Mouse (Mus musculus): ENCODE data around the gene Prpf40b. TPM values are rescaled to one million over a fixed set of nuclear protein-coding genes. Genes with fewer than 3 reads are reported as not detected.

Gene Prpf40b
- total RNA-seq, 2 experiments from 2014 or later = 125 to 132 TPM

DNA sequence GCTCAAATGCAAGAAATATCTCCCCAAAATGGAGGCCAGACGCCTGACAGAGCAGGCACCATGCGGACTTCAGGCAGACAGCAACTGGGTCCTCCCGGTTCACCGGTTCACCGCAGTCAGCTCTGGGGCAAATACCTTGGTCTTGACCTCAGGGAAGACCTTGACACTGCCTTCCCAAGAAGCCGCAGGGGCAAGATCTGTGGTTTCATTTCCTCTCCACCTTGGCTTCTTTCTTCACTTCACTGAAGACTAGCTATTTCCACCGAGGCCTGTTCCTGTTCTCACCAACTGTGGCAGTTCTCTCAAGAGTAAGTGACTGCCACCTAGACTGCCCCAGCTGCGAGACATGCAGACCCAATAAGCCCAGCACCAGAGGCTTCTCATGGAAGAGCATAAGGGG is 70.0 kb downstream of the Prpf40b start:
- DNase-seq = no peak
- intact Hi-C loops (cut with DNase I) = no loop called here

Other genes with a start within 250 kb of the Prpf40b start
- 1 to 10 TPM; 4.0 to 5.2 TPM for gene Prph, start 239.9 kb upstream of the Prpf40b start, total RNA-seq (2021)
- 1 to 10 TPM; 4.7 to 5.8 TPM for gene Troap, start 220.5 kb upstream of the Prpf40b start, total RNA-seq (2021)
- gene C1ql4, start 207.3 kb upstream of the Prpf40b start, total RNA-seq (2021) = not detected
- gene Dnajc22, start 201.9 kb upstream of the Prpf40b start, total RNA-seq (2021) = under 1 TPM in 1 of 2 experiments, not detected in 1; 0.30 TPM
- 10 to 100 TPM; 39.7 to 46.0 TPM for gene Spats2, start 169.2 kb upstream of the Prpf40b start, total RNA-seq (2021)
- gene Kcnh3, start 70.2 kb upstream of the Prpf40b start, total RNA-seq (2021) = 10 to 100 TPM; 66.6 to 67.3 TPM
- gene Mcrs1, start 43.1 kb upstream of the Prpf40b start, total RNA-seq (2021) = 100 to 1,000 TPM; 136 to 139 TPM
- gene Fam186b, start 801 bp downstream of the Prpf40b start, total RNA-seq (2021) = 1 to 10 TPM in 1 of 2 experiments, under 1 TPM in 1; 0.64 to 1.3 TPM
- gene Fmnl3, start 75.4 kb downstream of the Prpf40b start, total RNA-seq (2021) = 10 to 100 TPM; 23.2 to 24.0 TPM
- 100 to 1,000 TPM; 238 to 247 TPM for gene Tmbim6, start 97.8 kb downstream of the Prpf40b start, total RNA-seq (2021)
- 10 to 100 TPM; 39.0 to 39.2 TPM for gene Nckap5l, start 162.7 kb downstream of the Prpf40b start, total RNA-seq (2021)
- 1 to 10 TPM; 7.8 to 8.0 TPM for gene Bcdin3d, start 179.6 kb downstream of the Prpf40b start, total RNA-seq (2021)
- 10 to 100 TPM; 53.6 to 65.1 TPM for gene Faim2, start 233.1 kb downstream of the Prpf40b start, total RNA-seq (2021)